Mouse (Mus musculus): ENCODE measurements around the gene Fbxw7.

DNA sequence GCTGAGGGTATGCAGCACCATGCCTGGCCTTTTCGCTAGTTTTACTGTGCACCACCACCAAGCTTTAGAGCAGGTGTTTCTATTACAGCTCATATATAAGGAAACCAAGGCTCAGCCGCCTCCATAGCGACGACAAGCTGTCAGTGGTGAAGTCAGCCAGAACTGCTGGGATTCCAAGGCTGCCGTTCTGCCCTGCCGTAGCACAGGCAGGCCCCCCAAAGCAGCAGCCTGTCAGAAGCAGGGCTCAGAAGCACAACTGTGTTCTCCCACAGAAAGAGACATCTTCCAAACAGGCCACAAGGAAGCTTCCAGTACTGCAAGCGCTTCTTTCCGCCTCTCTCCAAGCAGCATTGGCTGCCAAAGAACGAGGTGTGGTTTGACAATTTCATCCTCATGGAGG lies 200.6 kb downstream of the Fbxw7 start:
- TF ChIP-seq POLR2A (IDR thresholded peaks at IDR 0.05; ENCODE audit: borderline replicate concordance, low read depth, low read length) (no peak), CTCF (IDR thresholded peaks at IDR 0.05; ENCODE audit: low read depth, low read length) (no peak)
